Mouse (Mus musculus): Measurements from ENCODE around the gene Akr1cl.

DNA sequence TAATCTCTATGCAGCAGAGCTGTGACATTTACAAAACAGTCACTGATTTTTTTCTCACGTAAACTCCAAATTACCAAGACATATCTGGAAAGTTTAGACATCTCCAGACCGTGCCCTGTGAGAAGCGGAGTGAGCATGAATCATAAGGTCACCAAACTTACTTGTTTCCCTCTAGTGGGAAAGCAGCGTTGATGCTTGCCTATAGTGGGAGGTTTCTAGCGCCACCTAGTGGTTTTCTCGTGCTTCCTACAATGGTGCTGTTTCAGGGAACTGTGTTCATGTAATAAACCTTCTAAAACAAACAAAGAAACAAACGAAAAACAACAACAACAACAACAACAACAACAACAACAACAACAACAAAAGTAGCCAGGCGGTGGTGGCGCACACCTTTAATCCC lies 22.4 kb downstream of the Akr1cl start:
- TF ChIP-seq TAL1 (IDR thresholded peaks at IDR 0.05; ENCODE audit: low read length) (no peak), GATA1 (IDR thresholded peaks at IDR 0.05; ENCODE audit: low read length) (no peak)

Measured in erythroblast, embryonic 14.5 days (primary cell).